Mouse (Mus musculus) kidney, adult 18-20 months (tissue): ENCODE data around the gene Lsm3.

Experiments used
- DNase-seq: peaks from one replicate; pipeline ENCODE4 v3.0.0; 2021

The Lsm3 gene

GRCm38 (mm10) chr6:91560186-91560585 lies 44.5 kb downstream of the Lsm3 start:
- peak; percentile 76 for DNase-seq

- DNase-seq: peak; percentile 73
These were observed 47.3 kb downstream of the Lsm3 start for GRCm38 (mm10) chr6:91563031-91563430.

- no peak for DNase-seq
These were observed 50.7 kb downstream of the Lsm3 start for GRCm38 (mm10) chr6:91566407-91566806.
